8 mouse cellular contexts compared by ENCODE assay signal in the genomic region with DNA sequence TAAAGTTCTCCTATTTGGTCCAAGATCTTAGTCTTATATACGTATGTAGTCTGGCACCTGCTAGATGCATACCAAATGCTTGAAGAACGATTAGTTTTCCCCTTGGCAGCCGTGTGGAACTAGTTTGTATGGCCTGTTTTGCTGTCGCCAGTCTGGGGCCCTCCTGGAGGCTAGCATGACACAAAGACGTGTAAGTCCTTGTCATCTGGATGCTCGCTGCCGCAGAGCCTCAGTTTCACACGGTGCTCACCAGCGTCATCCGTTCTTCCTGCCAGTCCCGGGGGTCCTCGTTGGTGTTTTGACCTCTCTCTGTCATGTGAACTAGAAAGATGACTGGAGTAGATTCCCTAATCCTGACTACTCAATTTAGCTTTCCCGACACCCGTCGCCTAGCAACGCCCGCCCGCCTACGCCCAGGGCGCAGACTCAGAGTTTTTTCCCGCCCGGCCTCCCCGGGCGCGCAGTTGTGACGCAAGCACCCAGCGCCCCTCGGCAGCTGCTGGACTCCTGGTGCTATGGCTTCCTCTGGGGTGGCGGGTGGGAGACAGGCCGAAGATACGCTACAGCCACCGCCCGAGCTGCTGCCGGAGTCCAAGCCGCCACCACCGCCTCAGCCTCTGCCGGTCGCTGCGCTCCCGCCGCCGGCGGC. TPM values are rescaled to one million over a fixed set of nuclear protein-coding genes. Genes with fewer than 3 reads are reported as not detected.
DNase-seq lines count a peak whose midpoint lies in the region; ATAC-seq and TF ChIP-seq lines count a peak whose summit lies in the region.

Gene Med9 (plus strand): TSS at position 455 of the 649 bp plus-strand sequence.

- H3K4me3 ChIP-seq in brown adipose tissue, adult 24 weeks (ENCODE audit: insufficient read depth, low read depth, low read length): peak within 1 kb of the TSS; percentile 71
- peak within 1 kb of the TSS; percentile 78 to 86 for H3K4me3 ChIP-seq in heart, embryonic 14.5 days (ENCODE audit: control insufficient read depth in 1 of 2, insufficient read depth in 1 of 2, low read depth in 1 of 2, low read length in 2 of 2)
- peak within 1 kb of the TSS; percentile 95 for H3K4me3 ChIP-seq in liver, embryonic 14.5 days (ENCODE audit: insufficient read depth in 1 of 2, low read depth in 2 of 2, low read length in 2 of 2)
- H3K4me3 ChIP-seq in neural tube, embryonic 11.5 days (ENCODE audit: low read depth, low read length): peak within 1 kb of the TSS; percentile 96
- H3K4me3 ChIP-seq in stomach, postnatal 0 days (ENCODE audit: low read depth, low read length): peak within 1 kb of the TSS; percentile 96

- H3K9ac ChIP-seq in heart, embryonic 14.5 days (ENCODE audit: low read length): peak within 1 kb of the TSS; percentile 93
- H3K9ac ChIP-seq in liver, embryonic 14.5 days (replicated peaks): peak within 1 kb of the TSS; percentile 99
- H3K9ac ChIP-seq in neural tube, embryonic 11.5 days (ENCODE audit: low read length): peak within 1 kb of the TSS; percentile 98
- H3K9ac ChIP-seq in stomach, postnatal 0 days (ENCODE audit: low read length): peak within 1 kb of the TSS; percentile 99

- peak within 1 kb of the TSS; percentile 71 for H3K27ac ChIP-seq in brown adipose tissue, adult 24 weeks (replicated peaks; ENCODE audit: low read depth, low read length)
- H3K27ac ChIP-seq in heart, embryonic 14.5 days (replicated peaks in 1 of 2; ENCODE audit: control insufficient read depth in 1 of 2, insufficient read depth in 1 of 2, low read depth in 2 of 2, low read length in 2 of 2): peak within 1 kb of the TSS; percentile 54 to 65
- peak within 1 kb of the TSS; percentile 69 for H3K27ac ChIP-seq in liver, embryonic 14.5 days
- H3K27ac ChIP-seq in neural tube, embryonic 11.5 days (ENCODE audit: low read depth, low read length): peak within 1 kb of the TSS; percentile 58
- H3K27ac ChIP-seq in stomach, postnatal 0 days (replicated peaks): peak within 1 kb of the TSS; percentile 79

- 1% methylated on average over 43 of the region's 43 CpGs for WGBS in heart, embryonic 14.5 days
- 2% methylated on average over 43 of the region's 43 CpGs for WGBS in liver, embryonic 14.5 days (ENCODE audit: insufficient replicate concordance)
- 1% methylated on average over 41 of the region's 43 CpGs for WGBS in neural tube, embryonic 11.5 days
- WGBS in stomach, postnatal 0 days: under 1% methylated on average over 43 of the region's 43 CpGs

- TF ChIP-seq EP300 in liver, embryonic 14.5 days (IDR thresholded peaks at IDR 0.05; ENCODE audit: low read depth): no peak
- TF ChIP-seq EP300 in stomach, postnatal 0 days (optimal IDR thresholded peaks at IDR 0.05): peak; percentile 37

- ATAC-seq in heart, embryonic 14.5 days (ENCODE audit: insufficient number of reproducible peaks, insufficient read depth, low FRiP score, low read depth): peak; percentile 84
- peak; percentile 97 for ATAC-seq in liver, embryonic 14.5 days (ENCODE audit: insufficient read depth)
- peak; percentile 86 for ATAC-seq in neural tube, embryonic 11.5 days (ENCODE audit: insufficient read depth, low FRiP score, low TSS enrichment)
- ATAC-seq in stomach, postnatal 0 days (ENCODE audit: low FRiP score, low TSS enrichment): peak; percentile 97

- TF ChIP-seq CTCF in liver, embryonic 14.5 days (IDR thresholded peaks at IDR 0.05; ENCODE audit: low read depth): no peak
- no peak for TF ChIP-seq CTCF in stomach, postnatal 0 days (IDR thresholded peaks at IDR 0.05; ENCODE audit: low read depth)

- H3K36me3 ChIP-seq in heart, embryonic 14.5 days (ENCODE audit: control insufficient read depth, insufficient read depth, low read length): peaks cover 3% of the 10 kb centered on the region; the same call in 1 of the 2 replicates
- no peaks in the 10 kb centered on the region for H3K36me3 ChIP-seq in liver, embryonic 14.5 days (replicated peaks; ENCODE audit: control insufficient read depth, insufficient read depth, low read depth)
- no peaks in the 10 kb centered on the region; the same call in 1 of the 2 replicates for H3K36me3 ChIP-seq in neural tube, embryonic 11.5 days (ENCODE audit: control insufficient read depth, insufficient read depth, low read length)
- no peaks in the 10 kb centered on the region for H3K36me3 ChIP-seq in stomach, postnatal 0 days (ENCODE audit: control insufficient read depth, insufficient read depth, low read length)

- peak within 1 kb of the TSS; percentile 93 for H3K4me2 ChIP-seq in heart, embryonic 14.5 days (ENCODE audit: low read length)
- peak within 1 kb of the TSS; percentile 92 for H3K4me2 ChIP-seq in liver, embryonic 14.5 days (ENCODE audit: low read depth)
- H3K4me2 ChIP-seq in neural tube, embryonic 11.5 days (ENCODE audit: low read depth): peak within 1 kb of the TSS; percentile 82
- peak within 1 kb of the TSS; percentile 85 for H3K4me2 ChIP-seq in stomach, postnatal 0 days (replicated peaks; ENCODE audit: low read depth)

- H3K9me3 ChIP-seq in heart, embryonic 14.5 days (ENCODE audit: control insufficient read depth, low read length): no peaks in the 10 kb centered on the region
- H3K9me3 ChIP-seq in liver, embryonic 14.5 days (ENCODE audit: control insufficient read depth, low read length): no peaks in the 10 kb centered on the region
- no peaks in the 10 kb centered on the region for H3K9me3 ChIP-seq in neural tube, embryonic 11.5 days (ENCODE audit: control insufficient read depth, low read length)
- H3K9me3 ChIP-seq in stomach, postnatal 0 days (ENCODE audit: control insufficient read depth, low read length): no peaks in the 10 kb centered on the region

- peaks cover 3% of the 10 kb centered on the region; the same call in 1 of the 2 replicates for H3K4me1 ChIP-seq in brown adipose tissue, adult 24 weeks (ENCODE audit: control insufficient read depth, insufficient read depth, insufficient read length, low read length)
- H3K4me1 ChIP-seq in heart, embryonic 14.5 days (ENCODE audit: control insufficient read depth in 2 of 2, insufficient read depth in 2 of 2, low read length in 2 of 2): peaks cover 0 to 16% of the 10 kb centered on the region in 2 experiments
- peaks cover 9 to 14% of the 10 kb centered on the region in 2 experiments; a peak in 3 of 4 replicates for H3K4me1 ChIP-seq in liver, embryonic 14.5 days (replicated peaks; ENCODE audit: control insufficient read depth in 2 of 2, insufficient read depth in 2 of 2, low read length in 1 of 2)
- H3K4me1 ChIP-seq in neural tube, embryonic 11.5 days (ENCODE audit: control insufficient read depth, insufficient read depth, low read length): peaks cover 6% of the 10 kb centered on the region; the same call in 1 of the 2 replicates
- 0 out of 2 replicates have a peak, but pooled peaks cover 2% of the 10 kb centered on the region for H3K4me1 ChIP-seq in stomach, postnatal 0 days (replicated peaks; ENCODE audit: control insufficient read depth, insufficient read depth)

- H3K27me3 ChIP-seq in heart, embryonic 14.5 days (ENCODE audit: control insufficient read depth, insufficient read depth, low read length): no peaks in the 10 kb centered on the region
- no peaks in the 10 kb centered on the region for H3K27me3 ChIP-seq in liver, embryonic 14.5 days (ENCODE audit: control insufficient read depth, insufficient read depth, low read length)
- no peaks in the 10 kb centered on the region for H3K27me3 ChIP-seq in neural tube, embryonic 11.5 days (ENCODE audit: control insufficient read depth, insufficient read depth, low read length)
- no peaks in the 10 kb centered on the region for H3K27me3 ChIP-seq in stomach, postnatal 0 days (ENCODE audit: control insufficient read depth, insufficient read depth, low read length)

- DNase-seq in CD4-positive, CD25-positive, alpha-beta regulatory T cell, adult 2 months (ENCODE audit: low read depth, low spot score): peak; percentile 90
- DNase-seq in fibroblast of lung, adult 2 months (ENCODE audit: low read depth): peak; percentile 76
- DNase-seq in kidney, postnatal 25 days: peak; percentile 92 to 96
- peak; percentile 81 to 85 (median 82) for DNase-seq in liver, embryonic 14.5 days (ENCODE audit: low read depth in 3 of 3, low spot score in 3 of 3)
- DNase-seq in neural tube, embryonic 11.5 days (ENCODE audit: low spot score): peak; percentile 99
- DNase-seq in stomach, postnatal 0 days (ENCODE audit: low spot score): peak; percentile 96

RNA-seq across cellular contexts. Expression of gene Med9, which starts in this region (rescaled TPM):
- 18.2 and 21.6 TPM in 2 replicates for polyA plus RNA-seq in brown adipose tissue, adult 24 weeks (2012; ENCODE audit: insufficient read depth, insufficient read length, missing spikeins)
- polyA plus RNA-seq in heart, embryonic 14.5 days (2014; fragmentation: Nextera tagmentation; extraction: Ambion mirVana): 46.7 and 47.6 TPM in 2 replicates
- 9.4 and 11.2 TPM in 2 replicates for polyA plus RNA-seq in liver, embryonic 14.5 days (2012; rRNA removed)
- polyA plus RNA-seq in liver, embryonic 14.5 days (2014; fragmentation: Nextera tagmentation; extraction: Ambion mirVana): 15.9 and 18.0 TPM in 2 replicates
- polyA plus RNA-seq in neural tube, embryonic 11.5 days (2014; fragmentation: Nextera tagmentation; extraction: Ambion mirVana): 44.2 and 45.0 TPM in 2 replicates
- polyA plus RNA-seq in stomach, postnatal 0 days (2015; fragmentation: Nextera tagmentation; extraction: Ambion mirVana): 27.7 and 27.8 TPM in 2 replicates

Comparison
In these comparisons a context has a peak if more than half of its experiments do, and no peak if none do; other contexts are left out.
1. Peak in every context shown above with its lines: DNase-seq, ATAC-seq, H3K4me3 ChIP-seq and H3K27ac ChIP-seq.